Mouse (Mus musculus): ENCODE measurements around the gene Sprn.

- no peak for TF ChIP-seq CTCF (conservative IDR thresholded peaks at IDR 0.05; ENCODE audit: low read length)
- no peak for TF ChIP-seq NANOG (IDR thresholded peaks at IDR 0.05; ENCODE audit: borderline replicate concordance, low read length)
- no peak for TF ChIP-seq POU5F1 (IDR thresholded peaks at IDR 0.05; ENCODE audit: borderline replicate concordance, low read length)
These were observed 26.8 kb downstream of the Sprn start for GRCm38 (mm10) chr7:140127911-140128310.

All from E14TG2a.4 (cell line).